Mouse (Mus musculus): ENCODE measurements around the gene 2810408A11Rik. TPM values are rescaled to one million over a fixed set of nuclear protein-coding genes. Genes with fewer than 3 reads are reported as not detected.
"Not testable (repeated sequence)": the region's sequence is repeated elsewhere in the genome, so short reads cannot be mapped to it uniquely, and the experiment has no call there.

Gene 2810408A11Rik
- polyA plus RNA-seq, 1 experiment: 1.00 TPM

DNA sequence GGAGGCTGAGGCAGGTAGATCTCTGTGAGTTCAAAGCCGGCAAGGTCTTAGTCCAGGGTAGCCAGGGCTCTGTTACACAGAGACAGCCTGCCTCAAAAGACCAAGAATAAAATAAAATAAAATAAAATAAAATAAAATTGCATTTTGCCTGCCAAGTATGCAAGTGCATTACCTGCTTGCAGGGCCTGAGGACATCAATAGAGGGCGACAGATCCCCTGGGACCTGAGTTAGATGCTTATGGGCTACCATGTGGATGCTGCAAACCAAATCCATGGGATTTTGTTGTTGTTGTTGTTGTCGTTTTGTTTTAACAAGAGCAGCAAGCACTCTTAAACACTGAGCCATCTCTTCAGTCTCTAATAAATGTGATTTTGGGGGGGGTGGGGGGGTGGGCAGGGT is 31.5 kb upstream of the 2810408A11Rik start:
- DNase-seq (ENCODE audit: extremely low spot score in 1 of 2, low spot score in 1 of 2): no peak

DNA sequence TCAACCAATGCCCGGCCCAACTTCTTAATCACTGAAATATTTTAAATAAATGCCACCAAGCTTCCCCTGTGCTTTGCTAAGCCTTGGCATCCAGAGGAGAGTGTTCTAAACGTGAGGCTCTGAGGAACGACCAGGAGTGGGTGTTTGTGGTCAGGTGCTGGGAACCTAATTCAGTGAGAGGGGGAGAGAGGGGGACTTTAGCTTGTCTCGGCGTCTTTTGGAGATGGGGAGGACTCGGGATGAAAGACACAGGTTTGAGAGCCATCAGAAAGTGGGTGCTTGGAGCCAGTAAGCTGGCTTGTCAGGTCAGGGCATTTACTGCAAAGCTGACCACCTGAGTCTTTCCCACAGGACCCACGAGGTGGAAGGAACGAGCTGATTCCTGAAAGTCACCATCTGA is 31.0 kb upstream of the 2810408A11Rik start:
- no peak for DNase-seq (ENCODE audit: extremely low spot score in 1 of 2, low spot score in 1 of 2)

DNA sequence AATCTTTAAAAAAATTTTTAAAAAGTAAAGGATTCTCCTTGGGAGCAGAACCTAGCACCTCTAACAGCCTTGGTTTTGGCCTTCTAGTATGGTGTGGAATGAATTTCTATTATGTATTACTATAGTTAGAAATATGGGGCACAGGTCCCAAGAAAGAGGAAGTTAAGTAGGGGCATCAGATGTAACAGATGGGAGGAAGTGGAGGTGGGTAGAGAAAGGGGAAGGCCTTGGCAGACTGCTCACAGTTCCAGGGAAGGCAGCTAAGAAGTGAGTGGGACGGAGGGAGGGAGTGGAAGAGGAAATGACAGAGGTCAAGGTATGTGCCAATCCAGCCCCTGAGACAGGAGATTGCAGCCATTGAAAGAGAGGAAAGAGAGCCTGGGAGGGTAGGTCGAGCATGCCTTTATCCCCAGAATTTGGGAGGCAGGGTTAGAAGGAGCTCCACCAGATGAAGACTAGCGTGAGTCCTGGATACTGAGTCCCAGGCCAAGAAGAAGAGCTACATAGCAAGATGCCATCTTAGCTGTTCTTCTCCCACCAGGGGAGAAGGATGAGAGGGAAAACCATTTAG is 30.3 kb upstream of the 2810408A11Rik start:
- DNase-seq (ENCODE audit: extremely low spot score in 1 of 2, low spot score in 1 of 2): no peak

- not testable (repeated sequence) for DNase-seq (ENCODE audit: extremely low spot score in 1 of 2, low spot score in 1 of 2)
Observed at GRCm38 (mm10) chr11:69930176-69930575, 29.4 kb upstream of the 2810408A11Rik start.

- no peak for DNase-seq (ENCODE audit: extremely low spot score in 1 of 2, low spot score in 1 of 2)
Observed at GRCm38 (mm10) chr11:69929712-69930111, 28.9 kb upstream of the 2810408A11Rik start.

GRCm38 (mm10) chr11:69927501-69927900 is 26.7 kb upstream of the 2810408A11Rik start:
- DNase-seq (ENCODE audit: extremely low spot score in 1 of 2, low spot score in 1 of 2): no peak

GRCm38 (mm10) chr11:69922796-69923195 is 22.0 kb upstream of the 2810408A11Rik start:
- DNase-seq (ENCODE audit: extremely low spot score in 1 of 2, low spot score in 1 of 2): no peak

DNA sequence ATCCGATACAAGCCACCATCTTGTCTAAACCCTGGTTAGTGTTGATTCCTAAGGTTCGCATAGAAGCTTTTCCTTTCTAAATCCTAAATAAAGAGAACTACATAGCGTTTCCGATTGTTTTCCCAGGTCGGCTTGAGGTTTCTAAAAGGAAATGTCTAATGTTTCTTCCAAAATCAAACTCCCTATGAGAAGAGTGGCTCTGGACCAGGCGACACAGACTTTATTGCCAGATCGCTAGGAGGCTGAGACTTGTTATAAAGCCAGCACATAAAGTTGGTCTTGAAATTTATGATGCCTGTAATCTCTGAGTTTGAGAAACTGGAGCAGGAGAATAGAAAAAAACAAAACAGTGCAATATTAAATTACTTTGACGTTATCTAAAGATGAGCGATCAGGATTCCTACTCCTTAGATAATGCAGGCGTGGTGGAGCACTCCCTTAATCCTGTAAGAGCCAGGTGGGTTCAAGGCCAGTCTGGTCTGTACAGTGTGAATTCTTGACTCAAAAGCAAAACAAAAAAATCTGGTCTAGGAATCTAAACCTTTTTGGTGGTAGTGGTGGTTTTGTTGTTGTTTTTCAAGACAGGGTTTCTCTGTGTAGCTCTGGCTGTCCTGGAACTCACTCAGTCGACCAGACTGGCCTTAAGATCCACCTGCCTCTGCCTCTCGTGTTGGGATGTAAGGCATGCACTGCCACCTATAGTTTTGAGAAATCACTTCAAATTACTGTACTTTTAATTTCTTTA is 21.4 kb upstream of the 2810408A11Rik start:
- DNase-seq (ENCODE audit: extremely low spot score in 1 of 2, low spot score in 1 of 2): no peak

DNA sequence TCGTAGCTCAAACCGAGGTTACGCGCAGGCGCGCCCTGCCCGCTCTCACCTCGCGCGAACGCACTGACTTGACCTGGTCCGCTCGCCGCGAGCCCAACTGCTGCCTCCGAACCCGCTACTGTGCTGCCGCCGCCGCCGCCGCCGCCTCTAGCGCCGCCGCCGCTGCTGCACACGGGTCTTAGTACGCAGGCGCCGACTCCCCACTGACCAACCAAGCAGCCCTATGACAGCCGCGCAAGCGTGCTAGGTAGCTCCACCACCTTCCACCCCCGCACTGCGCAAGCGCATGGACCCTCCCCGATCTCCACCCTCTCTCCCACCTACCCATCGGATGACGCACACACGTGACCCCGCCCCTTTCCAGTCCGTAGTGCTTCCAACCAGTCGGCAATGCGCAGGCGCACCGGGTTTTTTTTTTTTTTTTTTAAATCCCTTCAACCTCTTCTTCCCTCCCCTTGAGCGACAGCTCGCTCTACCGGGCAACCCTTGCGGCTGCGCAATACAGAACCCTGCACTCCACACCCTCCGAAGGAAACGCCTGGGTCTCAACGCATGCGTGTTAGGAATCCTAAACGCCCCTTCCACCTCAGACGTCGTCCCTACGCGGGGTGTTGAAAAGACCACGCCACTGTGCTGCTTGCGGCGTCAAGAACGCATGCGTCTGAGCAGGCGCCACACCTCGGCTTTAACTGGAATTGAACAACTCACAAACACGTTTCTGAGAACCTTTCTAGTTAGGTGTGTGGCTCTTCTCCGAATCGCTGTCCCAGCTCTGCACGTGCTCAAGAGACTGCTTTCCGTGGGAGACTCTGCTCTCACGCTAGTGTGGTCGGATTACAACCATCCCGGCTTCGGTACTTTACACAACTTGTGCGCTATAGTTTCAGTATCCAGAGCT is 20.6 kb upstream of the 2810408A11Rik start, which contains the start of gene Eif5a:
Gene Eif5a (minus strand): TSS at position 845 of the 898 bp plus-strand sequence.
- peak; percentile 100 for DNase-seq (ENCODE audit: extremely low spot score in 1 of 2, low spot score in 1 of 2)

GRCm38 (mm10) chr11:69920266-69921031 is 19.7 kb upstream of the 2810408A11Rik start:
- DNase-seq (ENCODE audit: extremely low spot score in 1 of 2, low spot score in 1 of 2): no peak

DNA sequence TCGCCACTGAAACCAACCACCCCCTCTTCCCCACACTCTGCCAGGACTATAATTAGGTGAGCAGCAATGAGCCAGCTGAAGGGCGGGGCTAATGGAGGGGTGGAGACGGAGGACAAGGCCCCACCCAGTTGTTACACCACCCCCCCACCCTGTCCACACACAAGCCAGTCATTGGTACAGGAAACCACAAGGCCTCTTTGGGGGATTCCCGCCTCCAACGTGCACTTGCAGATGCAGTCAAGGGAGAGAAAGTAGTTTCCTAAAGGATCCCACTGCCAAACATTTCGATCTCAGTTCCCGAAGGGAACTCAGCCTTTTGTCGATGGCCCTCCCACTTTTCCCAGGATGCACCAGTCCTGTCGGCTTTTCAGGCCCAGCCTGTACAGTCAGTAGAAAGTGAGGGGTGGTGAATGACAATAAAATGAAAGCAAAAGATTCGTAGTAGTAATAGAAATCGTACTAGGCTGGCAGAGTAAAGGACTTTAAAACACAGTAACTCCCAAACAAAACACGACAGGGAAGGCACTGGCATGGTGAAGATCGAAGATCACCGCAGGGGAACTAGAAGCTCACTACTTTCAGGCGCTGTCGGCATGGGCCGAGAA is 19.0 kb upstream of the 2810408A11Rik start:
- DNase-seq (ENCODE audit: extremely low spot score in 1 of 2, low spot score in 1 of 2): peak in 1 of 2 experiments; percentile 53

DNA sequence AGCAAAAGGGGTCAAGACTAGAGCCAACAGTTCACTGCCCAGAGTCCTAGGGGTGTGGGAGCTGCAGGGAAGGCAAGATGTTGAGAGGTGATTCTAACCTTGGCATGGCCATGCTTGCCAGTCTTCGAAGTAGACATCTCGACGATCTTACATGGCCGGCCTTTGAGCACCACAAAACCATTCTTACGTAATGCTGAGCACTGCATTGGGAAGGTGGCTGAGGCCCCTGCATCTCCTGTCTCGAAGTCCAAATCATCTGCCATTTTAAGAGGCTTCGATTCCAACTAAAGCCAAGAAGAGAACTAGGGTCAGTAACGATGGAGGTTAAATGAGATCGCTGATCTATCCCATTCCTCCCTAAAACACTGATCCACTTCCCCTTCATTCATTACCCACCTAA is 18.3 kb upstream of the 2810408A11Rik start:
- no peak for DNase-seq (ENCODE audit: extremely low spot score in 1 of 2, low spot score in 1 of 2)

DNA sequence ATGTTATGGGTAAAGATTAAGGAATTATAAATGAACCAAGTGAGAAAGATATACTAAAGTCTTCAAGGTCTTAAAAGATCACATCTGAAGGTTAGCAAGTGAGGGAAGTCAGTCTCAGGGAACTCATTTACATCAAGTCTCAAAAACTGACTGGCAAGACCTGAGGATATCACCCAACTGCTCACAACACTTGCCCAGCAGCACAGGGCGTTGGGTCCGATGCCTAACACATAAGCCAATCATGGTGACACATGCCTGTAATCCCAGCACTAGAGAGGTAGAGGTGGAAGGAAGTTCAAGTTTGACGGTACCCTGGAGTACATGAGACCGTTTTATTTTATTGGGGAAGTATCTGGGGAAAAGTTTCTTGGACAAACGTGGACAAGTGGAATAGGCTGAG is 17.3 kb upstream of the 2810408A11Rik start:
- no peak for DNase-seq (ENCODE audit: extremely low spot score in 1 of 2, low spot score in 1 of 2)

DNA sequence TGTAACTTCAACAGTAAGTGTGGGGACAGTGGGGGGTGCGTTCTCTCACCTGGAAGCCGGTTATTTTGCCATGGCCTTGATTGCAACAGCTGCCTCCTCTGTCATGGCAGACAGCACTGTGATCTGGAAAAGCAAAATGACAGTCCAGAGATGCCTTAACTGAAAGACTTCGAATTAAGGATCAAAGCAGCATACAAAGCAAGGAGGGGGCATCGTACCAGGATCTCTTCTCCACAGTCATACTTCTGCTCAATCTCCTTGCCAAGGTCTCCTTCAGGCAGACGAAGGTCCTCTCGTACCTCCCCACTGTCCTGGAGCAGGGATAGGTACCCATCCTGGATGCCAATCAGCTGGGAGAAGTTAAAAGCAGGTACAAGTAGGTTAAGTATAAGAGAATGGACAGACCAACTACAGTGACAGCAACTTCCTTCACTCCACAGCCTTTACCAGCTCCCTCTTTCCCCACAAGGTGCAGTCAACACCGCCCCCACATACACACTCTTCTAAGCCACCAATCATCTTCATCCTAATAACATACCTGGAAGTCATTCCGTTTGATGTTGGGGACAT is 16.7 kb upstream of the 2810408A11Rik start:
- DNase-seq (ENCODE audit: extremely low spot score in 1 of 2, low spot score in 1 of 2): no peak

DNA sequence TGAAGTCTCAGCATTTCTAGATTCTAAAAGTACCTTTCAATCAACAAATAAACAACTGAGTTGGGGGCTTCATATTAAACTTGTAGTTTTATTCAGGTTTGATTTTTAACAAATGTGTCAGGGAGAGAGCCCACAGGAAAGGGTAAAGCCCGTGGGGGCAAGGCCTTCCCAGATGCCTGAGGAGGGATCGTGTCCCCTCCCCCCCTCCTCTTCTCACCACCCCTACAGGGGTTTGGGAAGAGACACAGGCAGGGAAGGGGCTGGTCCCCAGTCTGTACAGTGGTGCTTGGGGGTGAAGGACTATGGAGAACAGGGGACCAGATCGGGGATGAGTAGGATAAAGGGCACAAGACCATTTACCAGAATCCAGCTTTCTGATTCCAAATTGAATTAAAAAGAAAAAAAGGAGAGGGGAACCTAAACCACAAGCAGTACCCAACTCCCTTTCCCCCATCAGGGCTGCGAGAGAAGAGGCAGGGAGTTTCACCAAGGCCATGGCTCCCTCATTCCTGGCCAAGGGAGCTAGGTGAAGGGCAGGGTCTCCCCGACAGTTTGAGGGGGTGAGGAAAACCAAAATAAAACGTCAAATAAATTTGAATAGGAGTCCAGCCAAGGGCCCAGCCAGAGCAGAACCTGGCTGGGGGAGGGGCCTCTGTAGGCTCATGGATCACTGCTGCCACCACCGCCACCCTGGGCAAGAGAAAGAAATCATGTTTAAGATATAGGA is 16.0 kb upstream of the 2810408A11Rik start:
- not testable (repeated sequence) for DNase-seq (ENCODE audit: extremely low spot score in 1 of 2, low spot score in 1 of 2)

- DNase-seq (ENCODE audit: extremely low spot score in 1 of 2, low spot score in 1 of 2): no peak
Observed at GRCm38 (mm10) chr11:69915667-69916627, 15.2 kb upstream of the 2810408A11Rik start.

- DNase-seq (ENCODE audit: extremely low spot score in 1 of 2, low spot score in 1 of 2): no peak
Observed at GRCm38 (mm10) chr11:69914917-69915430, 14.2 kb upstream of the 2810408A11Rik start.

DNA sequence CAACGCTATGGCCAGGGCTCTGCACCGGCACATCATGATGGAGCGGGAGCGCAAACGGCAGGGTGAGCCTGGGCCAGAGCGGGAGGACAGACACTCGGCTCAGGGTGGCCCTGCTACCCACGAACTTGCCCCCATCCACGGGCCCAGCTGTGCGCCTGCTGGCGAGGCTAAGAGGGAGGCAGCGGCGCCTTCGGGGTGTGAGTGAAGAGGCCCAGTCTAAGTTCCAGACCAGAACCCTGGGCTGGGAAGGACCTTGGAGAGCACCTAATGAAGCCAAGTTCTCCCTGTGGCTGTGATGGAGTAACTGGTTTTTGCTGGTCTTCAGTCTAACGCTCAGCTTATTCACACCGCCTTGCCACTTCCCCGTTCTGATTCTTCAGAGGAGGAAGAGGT is 13.6 kb upstream of the 2810408A11Rik start:
- DNase-seq (ENCODE audit: extremely low spot score in 1 of 2, low spot score in 1 of 2): no peak

All from frontal cortex, adult 2 months (tissue).